Mouse (Mus musculus) urinary bladder, postnatal 10 days (tissue): ENCODE data around the gene Tuba1c.
"Not testable (repeated sequence)": the region's sequence is repeated elsewhere in the genome, so short reads cannot be mapped to it uniquely, and the experiment has no call there.

Experiments used
- DNase-seq: peaks from one replicate; pipeline ENCODE4 v3.0.0; 2022; ENCODE audit warnings: low spot score

Gene Tuba1c

DNA sequence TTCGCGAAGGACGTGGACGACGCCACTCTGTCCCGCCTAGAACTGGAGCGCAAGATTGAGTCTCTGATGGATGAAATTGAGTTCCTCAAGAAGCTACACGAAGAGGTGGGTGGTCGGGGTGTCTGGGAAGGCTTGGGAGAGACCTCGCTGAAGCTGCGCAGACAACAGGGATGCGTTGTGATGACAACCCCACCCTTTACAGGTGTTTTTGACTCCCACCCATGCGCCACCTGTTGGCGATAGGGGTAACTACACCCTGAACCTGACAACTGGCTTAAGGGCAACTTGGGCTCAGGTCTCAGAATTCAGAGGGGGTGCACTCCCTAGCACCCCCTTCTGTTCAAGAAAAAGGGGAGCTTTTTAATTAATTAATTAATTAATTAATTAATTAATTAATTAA, 26.6 kb downstream of the Tuba1c start:
- DNase-seq: no peak

GRCm38 (mm10) chr15:99065557-99066165, 36.0 kb downstream of the Tuba1c start:
- no peak for DNase-seq

DNA sequence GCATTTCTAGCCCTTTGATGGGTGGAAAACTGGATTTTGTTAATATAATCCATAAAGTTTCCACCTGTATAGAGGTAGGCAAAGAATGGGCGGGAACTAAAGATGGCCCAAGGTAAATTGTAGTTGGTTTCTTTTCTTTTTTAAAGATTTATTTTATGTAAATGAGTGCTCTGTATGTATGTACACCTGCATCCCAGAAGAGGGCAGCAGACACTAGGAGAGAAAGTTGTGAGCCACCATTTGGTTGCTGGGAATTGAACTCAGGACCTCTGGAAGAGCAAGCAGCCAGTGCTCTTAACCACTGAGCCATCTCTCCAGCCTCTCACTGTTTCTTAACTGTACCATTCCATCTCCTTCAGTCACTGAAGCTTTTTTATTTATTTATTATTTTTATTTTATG, 42.3 kb downstream of the Tuba1c start:
- DNase-seq: no peak

DNA sequence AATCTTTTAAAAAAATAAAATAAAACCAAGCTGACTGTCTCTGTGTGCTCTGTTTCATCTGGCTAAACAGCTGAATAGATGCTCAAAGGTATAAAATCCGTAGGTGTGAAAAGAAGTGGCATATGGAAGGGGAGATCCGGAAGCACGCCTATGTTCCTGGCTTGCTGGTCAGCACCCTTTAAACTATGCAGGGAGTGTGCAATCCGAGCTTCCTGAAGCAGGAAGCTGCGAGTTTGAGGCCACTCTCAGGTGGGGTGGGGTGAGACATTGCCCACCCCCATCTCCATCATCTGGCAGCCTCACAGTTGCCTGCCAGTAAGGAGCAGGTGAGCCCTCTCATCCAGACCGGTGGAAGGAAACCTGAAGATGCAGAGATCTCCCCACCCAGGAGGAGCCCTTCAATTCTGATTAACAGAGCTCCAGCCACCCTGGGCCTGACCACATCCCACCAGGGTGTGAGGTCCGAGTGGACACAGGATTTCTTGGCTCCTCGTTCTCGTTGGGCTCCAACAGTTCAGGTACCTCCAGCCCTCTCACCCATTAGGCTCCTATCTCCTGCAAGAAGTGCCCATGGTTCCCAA, 44.4 kb downstream of the Tuba1c start, which contains the start of gene Troap:
Gene Troap (plus strand): TSS at position 557 of the 581 bp plus-strand sequence.
- no peak for DNase-seq

DNA sequence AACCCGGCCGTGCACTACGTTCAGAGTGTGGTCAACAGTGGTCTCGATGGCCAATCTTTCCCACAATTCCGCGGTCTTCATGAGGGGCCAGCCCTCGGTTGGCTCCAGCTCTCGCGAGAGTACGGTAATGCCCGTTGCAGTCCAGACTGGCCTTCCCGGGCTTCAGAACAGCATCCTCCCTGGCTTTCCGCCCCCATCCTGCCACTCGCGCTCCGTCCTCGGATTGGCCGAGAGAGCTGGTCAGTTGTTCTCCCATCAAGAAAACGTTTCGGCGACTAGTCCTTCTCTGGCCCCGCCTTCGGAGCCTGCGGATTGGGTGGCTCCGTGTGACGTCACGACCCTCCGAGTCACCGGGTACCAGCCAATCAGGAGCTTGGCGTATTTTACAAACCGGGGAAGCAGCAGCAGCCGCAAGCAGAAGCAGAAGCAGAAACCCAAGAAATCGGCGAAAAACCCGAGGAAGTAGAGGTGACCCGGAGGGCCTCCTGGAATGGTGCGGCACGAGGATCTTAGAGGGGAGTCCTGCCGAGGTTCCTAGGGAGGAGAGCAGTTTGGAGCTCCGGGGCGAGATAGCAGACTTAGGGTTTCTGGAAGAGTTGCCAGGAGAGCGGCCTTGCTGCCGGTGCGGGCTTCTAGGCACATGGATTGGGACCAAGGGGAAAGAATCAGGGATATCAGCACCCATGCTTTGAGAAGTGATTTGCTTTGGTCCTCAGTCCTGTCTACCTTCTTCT, 45.1 kb downstream of the Tuba1c start:
- DNase-seq: peak; percentile 87

GRCm38 (mm10) chr15:99076011-99076410, 46.3 kb downstream of the Tuba1c start:
- DNase-seq: not testable (repeated sequence)

- DNase-seq: no peak
These were observed 48.7 kb downstream of the Tuba1c start for GRCm38 (mm10) chr15:99078181-99078910.

DNA sequence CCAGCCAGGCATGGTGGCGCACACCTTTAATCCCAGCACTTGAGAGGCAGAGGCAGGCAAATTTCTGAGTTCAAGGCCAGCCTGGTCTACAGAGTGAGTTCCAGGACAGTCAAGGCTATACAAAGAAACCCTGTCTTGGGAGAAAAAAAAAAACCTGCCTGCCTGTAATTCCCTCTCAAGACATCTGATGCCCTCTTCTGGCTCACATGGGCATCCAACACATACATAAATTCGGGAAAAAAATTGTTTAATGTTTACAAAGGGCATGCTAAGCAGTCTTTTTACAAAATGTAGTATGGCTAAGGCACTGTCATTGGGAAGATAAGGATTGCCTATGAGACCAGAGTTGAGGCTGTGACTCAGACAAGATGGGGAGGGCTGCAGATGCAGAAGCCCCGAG, 50.1 kb downstream of the Tuba1c start:
- DNase-seq: no peak

GRCm38 (mm10) chr15:99082322-99082721, 52.6 kb downstream of the Tuba1c start:
- DNase-seq: no peak

DNA sequence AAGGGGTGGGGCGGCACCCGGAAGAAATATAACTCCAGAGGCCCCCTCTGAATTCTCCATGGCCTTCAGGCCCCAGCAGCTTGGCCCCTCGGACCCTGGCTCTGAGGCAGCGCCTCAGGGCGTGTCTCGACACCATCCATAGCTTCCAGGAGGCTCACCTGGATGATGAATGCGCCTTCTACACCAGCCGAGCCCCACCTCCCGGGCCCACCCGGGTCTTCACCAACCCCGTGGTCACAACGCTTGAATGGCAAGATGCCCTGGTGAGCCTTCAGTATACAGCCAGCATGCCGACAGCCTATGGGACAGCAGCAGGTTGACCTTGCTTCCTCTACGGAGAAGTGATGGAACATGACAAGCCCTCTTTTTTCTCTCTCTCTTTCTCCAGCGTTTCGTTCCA, 53.1 kb downstream of the Tuba1c start:
- DNase-seq: no peak

DNA sequence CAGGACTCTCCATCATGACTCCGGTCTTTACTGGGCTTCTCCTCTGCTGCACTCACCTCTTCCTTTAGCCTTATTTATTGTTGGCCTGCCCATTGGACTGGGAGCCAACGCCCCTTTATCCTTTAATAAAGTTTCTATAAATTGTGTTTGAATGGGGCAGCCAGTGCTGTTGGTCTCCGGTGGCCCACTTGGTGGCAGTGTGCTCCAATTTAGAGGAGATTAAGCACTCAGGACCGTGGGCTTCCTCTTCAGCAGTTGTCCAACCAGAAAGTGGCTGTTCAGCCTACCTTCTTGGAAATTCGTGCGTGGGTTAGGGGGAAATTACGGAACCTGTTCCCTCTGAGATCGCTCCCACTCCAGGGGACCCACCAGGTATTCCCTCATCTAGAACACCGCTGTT, 53.6 kb downstream of the Tuba1c start:
- DNase-seq: no peak

DNA sequence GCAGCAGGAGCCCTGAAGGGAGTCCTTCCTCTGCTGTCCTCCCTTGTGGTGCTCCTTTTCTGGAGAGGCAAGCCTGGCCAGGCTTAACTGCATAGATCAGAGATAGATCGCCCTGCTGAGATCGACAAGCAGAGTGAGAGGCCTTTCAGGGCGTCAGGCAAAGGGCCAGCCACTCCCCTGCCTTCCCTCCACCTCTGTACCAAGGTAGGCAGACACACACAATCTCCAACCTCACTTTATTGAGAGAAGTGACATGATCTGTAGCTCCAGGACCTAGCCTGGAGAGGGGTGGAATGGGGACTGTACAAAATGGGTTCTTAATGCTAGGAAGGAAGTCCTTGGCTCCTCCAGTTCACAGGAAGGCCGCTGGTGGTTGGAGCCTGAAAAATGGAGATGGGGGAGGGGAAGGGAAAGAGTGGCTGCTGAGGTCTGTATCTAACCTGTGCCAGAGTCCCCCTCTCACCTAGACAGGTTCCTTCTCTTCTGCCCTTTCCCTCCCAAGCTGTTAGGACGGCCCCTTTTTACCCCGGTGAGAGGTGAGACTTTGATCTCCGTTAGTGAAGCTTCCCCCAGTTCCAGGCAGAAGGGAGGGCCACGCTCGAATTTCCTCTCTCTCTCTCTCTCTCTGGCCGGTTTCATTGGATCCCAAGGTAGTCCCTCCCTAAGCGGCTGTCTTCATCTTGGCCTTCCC, 54.3 kb downstream of the Tuba1c start:
- no peak for DNase-seq

- DNase-seq: no peak
These were observed 54.9 kb downstream of the Tuba1c start for GRCm38 (mm10) chr15:99084618-99085017.

GRCm38 (mm10) chr15:99085997-99086396, 56.3 kb downstream of the Tuba1c start:
- DNase-seq: no peak

DNA sequence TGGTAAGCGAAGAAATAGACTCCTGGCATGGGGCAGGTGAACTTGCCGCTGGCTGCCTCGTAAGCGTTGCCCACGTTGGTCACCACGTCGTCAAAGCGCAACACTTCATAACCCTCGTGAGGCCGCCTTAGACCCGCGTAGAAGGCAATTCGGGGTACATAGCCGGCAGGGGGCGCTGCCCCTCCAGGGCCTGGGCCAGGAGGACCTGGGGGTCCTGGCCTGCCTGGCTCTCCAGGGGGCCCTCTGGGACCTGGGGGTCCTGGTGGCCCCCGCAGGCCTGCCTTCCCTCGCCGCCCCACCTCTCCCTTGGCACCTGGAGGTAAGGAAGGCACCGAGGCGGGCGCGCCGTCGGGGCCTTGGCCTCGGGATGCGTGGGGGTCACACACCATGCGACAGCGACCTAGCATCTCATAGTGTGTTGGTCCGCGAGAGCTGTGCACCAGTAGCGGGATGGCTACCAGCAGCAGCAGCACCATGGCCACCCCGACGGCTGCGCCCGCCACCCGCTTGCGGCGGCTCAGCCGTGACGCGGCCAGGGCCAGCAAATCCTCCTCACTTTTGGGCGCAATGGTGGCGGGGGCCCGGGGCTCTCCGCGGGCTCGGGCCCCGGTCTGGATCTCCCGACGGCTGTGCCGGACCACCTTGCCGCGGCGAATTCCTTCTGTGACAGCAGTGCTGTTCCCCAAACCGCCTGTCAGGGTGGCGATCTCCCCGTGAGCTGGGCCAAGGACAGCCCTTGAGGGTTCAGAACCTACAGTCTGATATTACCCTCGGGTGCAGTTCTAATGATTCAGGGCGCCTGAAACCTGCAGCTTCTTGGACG, 57.8 kb downstream of the Tuba1c start, which contains the start of gene C1ql4:
Gene C1ql4 (minus strand): TSS at position 565 of the 823 bp plus-strand sequence.
- DNase-seq: no peak
